In the genomic region with DNA sequence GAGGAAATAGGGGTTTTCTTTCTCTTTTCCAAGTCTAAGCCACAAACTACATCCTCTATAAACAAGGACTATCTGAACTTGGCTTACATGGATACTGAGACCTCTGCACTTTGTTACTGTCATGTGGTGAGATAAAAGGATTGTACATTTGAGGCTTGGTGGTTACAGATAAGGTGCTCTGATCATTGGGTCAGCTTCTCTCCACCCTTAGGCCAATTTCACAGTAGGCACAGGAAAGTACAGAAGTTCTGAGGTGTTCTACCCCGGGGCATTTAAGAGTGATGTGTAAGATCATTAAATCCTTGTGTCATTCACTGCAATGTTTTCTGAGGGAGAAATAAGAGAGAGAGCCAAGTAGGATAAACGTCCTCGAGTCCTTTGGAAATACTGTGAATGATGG, we compare ENCODE assay signal across 8 mouse cellular contexts. TPM values are rescaled to one million over a fixed set of nuclear protein-coding genes. Genes with fewer than 3 reads are reported as not detected.
A peak's percentile ranks its signal among the peaks of the same experiment; 100 is the strongest.
DNase-seq lines count a peak whose midpoint lies in the region; ATAC-seq and TF ChIP-seq lines count a peak whose summit lies in the region.

No protein-coding gene starts in this region.

- peak overlapping the region; percentile 19 for H3ac ChIP-seq in myocyte (ENCODE audit: control insufficient read depth, insufficient read length)

- peaks cover 11% of the 10 kb centered on the region for H3K36me3 ChIP-seq in kidney, embryonic 15.5 days
- peaks cover 5% of the 10 kb centered on the region for H3K36me3 ChIP-seq in intestine, embryonic 14.5 days (ENCODE audit: control insufficient read depth, insufficient read depth, low read length)
- H3K36me3 ChIP-seq in myocyte (ENCODE audit: control insufficient read depth, insufficient read depth), result no peaks in the 10 kb centered on the region

- H3K4me1 ChIP-seq in kidney, embryonic 15.5 days, result peaks cover 35% of the 10 kb centered on the region
- peaks cover 4% of the 10 kb centered on the region; the same call in 1 of the 2 replicates for H3K4me1 ChIP-seq in cortical plate, adult 2 months (ENCODE audit: control insufficient read depth, insufficient read depth, low read length)
- H3K4me1 ChIP-seq in intestine, embryonic 14.5 days (replicated peaks; ENCODE audit: control insufficient read depth, insufficient read depth, low read length), result peaks cover 15% of the 10 kb centered on the region

- peak overlapping the region; percentile 72 for H3K4me3 ChIP-seq in kidney, embryonic 15.5 days (replicated peaks)
- peak overlapping the region; percentile 51; the same call in 1 of the 2 replicates for H3K4me3 ChIP-seq in cortical plate, adult 2 months (ENCODE audit: insufficient read depth, low read length)
- H3K4me3 ChIP-seq in intestine, embryonic 14.5 days (ENCODE audit: low read depth, low read length), result peak overlapping the region; percentile 97; the same call in 1 of the 2 replicates
- peak overlapping the region; percentile 80 for H3K4me3 ChIP-seq in myocyte

- H3K27ac ChIP-seq in kidney, embryonic 15.5 days, result peak overlapping the region; percentile 96
- no peak overlapping the region for H3K27ac ChIP-seq in cortical plate, adult 2 months (ENCODE audit: insufficient read depth, low read length)
- peak overlapping the region; percentile 68; the same call in 1 of the 2 replicates for H3K27ac ChIP-seq in intestine, embryonic 14.5 days (ENCODE audit: low read depth)

- peaks cover 38% of the 10 kb centered on the region for H3K79me2 ChIP-seq in myocyte (ENCODE audit: control insufficient read depth, insufficient read depth)

- ATAC-seq in kidney, embryonic 15.5 days (replicated peaks; ENCODE audit: low FRiP score), result no peak
- ATAC-seq in intestine, embryonic 14.5 days (replicated peaks; ENCODE audit: low FRiP score, low TSS enrichment, low read depth), result no peak

- WGBS in kidney, embryonic 15.5 days, result 82% methylated on average over 3 of the region's 3 CpGs
- 77% methylated on average over 3 of the region's 3 CpGs for WGBS in intestine, embryonic 14.5 days

- no peak for TF ChIP-seq POLR2A in cortical plate, adult 2 months (IDR thresholded peaks at IDR 0.05; ENCODE audit: extremely low read depth, insufficient read depth, low read length)
- TF ChIP-seq POLR2A in myocyte (IDR thresholded peaks at IDR 0.05; ENCODE audit: insufficient read length, low read depth), result no peak

- no peaks in the 10 kb centered on the region for H3K27me3 ChIP-seq in kidney, embryonic 15.5 days
- no peaks in the 10 kb centered on the region for H3K27me3 ChIP-seq in intestine, embryonic 14.5 days (replicated peaks; ENCODE audit: control insufficient read depth, insufficient read depth, low read length)
- no peaks in the 10 kb centered on the region for H3K27me3 ChIP-seq in myocyte (ENCODE audit: control insufficient read depth, insufficient read depth, insufficient read length)

- peak overlapping the region; percentile 65 for H3K4me2 ChIP-seq in kidney, embryonic 15.5 days
- peak overlapping the region; percentile 88 for H3K4me2 ChIP-seq in intestine, embryonic 14.5 days (ENCODE audit: low read length)
- peak overlapping the region; percentile 90 for H3K4me2 ChIP-seq in myocyte (ENCODE audit: low read depth)

- DNase-seq in kidney, postnatal 25 days, result no peak
- no peak for DNase-seq in intestine, embryonic 14.5 days (ENCODE audit: low spot score)
- DNase-seq in cerebellum, adult 11-12 months, result no peak
- DNase-seq in spleen, postnatal 36 days (ENCODE audit: low spot score in 2 of 2), result no peak
- no peak for DNase-seq in lung, postnatal 36 days

- H3K9me3 ChIP-seq in kidney, embryonic 15.5 days (replicated peaks), result no peaks in the 10 kb centered on the region
- no peaks in the 10 kb centered on the region for H3K9me3 ChIP-seq in intestine, embryonic 14.5 days (ENCODE audit: control insufficient read depth, low read length)

- no peak for TF ChIP-seq CTCF in cortical plate, adult 2 months (IDR thresholded peaks at IDR 0.05; ENCODE audit: extremely low read depth, insufficient read depth, low read length)

- H3K9ac ChIP-seq in kidney, embryonic 15.5 days, result no peak overlapping the region
- H3K9ac ChIP-seq in intestine, embryonic 14.5 days (ENCODE audit: low read length), result peak overlapping the region; percentile 14; the same call in 1 of the 2 replicates

TF ChIP-seq in myocyte, 11 proteins besides CTCF, POLR2A, EP300 and RAD21:
- TF ChIP-seq POLR2AphosphoS2 (IDR thresholded peaks at IDR 0.05; ENCODE audit: insufficient read length, low read depth) (no peak), TCF12 (IDR thresholded peaks at IDR 0.05; ENCODE audit: insufficient read depth, poor library complexity, severe bottlenecking) (no peak), USF1 (IDR thresholded peaks at IDR 0.05; ENCODE audit: low read depth) (no peak), MAX (IDR thresholded peaks at IDR 0.05; ENCODE audit: low read depth) (no peak), E2F4 (IDR thresholded peaks at IDR 0.05; ENCODE audit: insufficient read depth) (no peak), CEBPB (IDR thresholded peaks at IDR 0.05; ENCODE audit: insufficient read depth, poor library complexity, severe bottlenecking) (no peak), MYOD1 (IDR thresholded peaks at IDR 0.05; ENCODE audit: control insufficient read depth in 1 of 3, insufficient read length in 2 of 3, low read depth in 2 of 3) (no peak), SRF (IDR thresholded peaks at IDR 0.05; ENCODE audit: control insufficient read depth, insufficient read length, low read depth) (no peak), MYOG (IDR thresholded peaks at IDR 0.05; ENCODE audit: control insufficient read depth in 1 of 3, insufficient read depth in 1 of 3, insufficient read length in 2 of 3, low read depth in 2 of 3) (no peak), TCF3 (IDR thresholded peaks at IDR 0.05; ENCODE audit: insufficient read length, low read depth) (no peak), REST (IDR thresholded peaks at IDR 0.05; ENCODE audit: insufficient read depth, insufficient read length) (no peak)

RNA-seq across cellular contexts. Expression of gene Cs, which starts 0.9 kb away (rescaled TPM):
- polyA plus RNA-seq in kidney, embryonic 15.5 days (2015; fragmentation: Nextera tagmentation; extraction: Ambion mirVana), result 200 and 214 TPM in 2 replicates
- 224 and 233 TPM in 2 replicates for polyA plus RNA-seq in cortical plate, adult 2 months (2012; rRNA removed)
- 244 and 254 TPM in 2 replicates for polyA plus RNA-seq in intestine, embryonic 14.5 days (2014; fragmentation: Nextera tagmentation; extraction: Ambion mirVana)
- 253 TPM for polyA plus RNA-seq in myocyte (2012; fragmentation: generic; extraction: Trizol)

RNA-seq across cellular contexts. Expression of gene Cnpy2, which starts 14.3 kb away (rescaled TPM):
- 331 and 361 TPM in 2 replicates for polyA plus RNA-seq in kidney, embryonic 15.5 days (2015; fragmentation: Nextera tagmentation; extraction: Ambion mirVana)
- 63.7 and 65.8 TPM in 2 replicates for polyA plus RNA-seq in cortical plate, adult 2 months (2012; rRNA removed)
- polyA plus RNA-seq in intestine, embryonic 14.5 days (2014; fragmentation: Nextera tagmentation; extraction: Ambion mirVana), result 308 and 317 TPM in 2 replicates
- 91.8 TPM for polyA plus RNA-seq in myocyte (2012; fragmentation: generic; extraction: Trizol)

RNA-seq across cellular contexts. Expression of gene Coq10a, which starts 32.2 kb away (rescaled TPM):
- polyA plus RNA-seq in kidney, embryonic 15.5 days (2015; fragmentation: Nextera tagmentation; extraction: Ambion mirVana), result 13.7 TPM in 2 replicates
- polyA plus RNA-seq in cortical plate, adult 2 months (2012; rRNA removed), result 101 and 103 TPM in 2 replicates
- 11.0 and 15.7 TPM in 2 replicates for polyA plus RNA-seq in intestine, embryonic 14.5 days (2014; fragmentation: Nextera tagmentation; extraction: Ambion mirVana)
- polyA plus RNA-seq in myocyte (2012; fragmentation: generic; extraction: Trizol), result 61.2 TPM

RNA-seq across cellular contexts. Expression of gene Pan2, which starts 33.5 kb away (rescaled TPM):
- polyA plus RNA-seq in kidney, embryonic 15.5 days (2015; fragmentation: Nextera tagmentation; extraction: Ambion mirVana), result 38.4 and 41.7 TPM in 2 replicates
- polyA plus RNA-seq in cortical plate, adult 2 months (2012; rRNA removed), result 22.8 and 24.6 TPM in 2 replicates
- 32.7 and 35.0 TPM in 2 replicates for polyA plus RNA-seq in intestine, embryonic 14.5 days (2014; fragmentation: Nextera tagmentation; extraction: Ambion mirVana)
- 6.2 TPM for polyA plus RNA-seq in myocyte (2012; fragmentation: generic; extraction: Trizol)

RNA-seq across cellular contexts. Expression of gene Il23a, which starts 38.0 kb away (rescaled TPM):
- polyA plus RNA-seq in kidney, embryonic 15.5 days (2015; fragmentation: Nextera tagmentation; extraction: Ambion mirVana), result 0.21 and 0.40 TPM in 2 replicates
- polyA plus RNA-seq in cortical plate, adult 2 months (2012; rRNA removed), result 0.54 and 0.55 TPM in 2 replicates
- polyA plus RNA-seq in intestine, embryonic 14.5 days (2014; fragmentation: Nextera tagmentation; extraction: Ambion mirVana), result 0.77 TPM in 2 replicates
- polyA plus RNA-seq in myocyte (2012; fragmentation: generic; extraction: Trizol), result 0.24 TPM
